Mouse (Mus musculus): ENCODE measurements around the gene Pcdh15. TPM values are rescaled to one million over a fixed set of nuclear protein-coding genes. Genes with fewer than 3 reads are reported as not detected.

The Pcdh15 gene
- polyA plus RNA-seq, 1 experiment from 2014 or later = 2.0 TPM

GRCm38 (mm10) chr10:74555326-74555725, 1456.2 kb downstream of the Pcdh15 start:
- no peak for ATAC-seq (ENCODE audit: insufficient read depth, low FRiP score)
- Histone ChIP-seq H3K4me1 (ENCODE audit: control insufficient read depth, insufficient read depth, low read length) (no peaks in the 10 kb centered on the region), H3K9me3 (replicated peaks; ENCODE audit: control insufficient read depth, low read length) (no peaks in the 10 kb centered on the region), H3K27me3 (ENCODE audit: control insufficient read depth, insufficient read depth, low read length) (no peaks in the 10 kb centered on the region), H3K4me3 (replicated peaks; ENCODE audit: low read length) (no peak overlapping the region), H3K4me2 (ENCODE audit: low read depth, low read length) (no peak overlapping the region), H3K27ac (ENCODE audit: low read length) (no peak overlapping the region), H3K36me3 (ENCODE audit: control insufficient read depth, insufficient read depth, low read length) (no peaks in the 10 kb centered on the region), H3K9ac (ENCODE audit: low read length) (no peak overlapping the region)
- WGBS = 68% methylated on average over 2 of the region's 2 CpGs

GRCm38 (mm10) chr10:74569603-74570002, 1470.5 kb downstream of the Pcdh15 start:
- no peak for ATAC-seq (ENCODE audit: insufficient read depth, low FRiP score)
- H3K4me2 ChIP-seq (ENCODE audit: low read depth, low read length) = no peak overlapping the region
- no peak overlapping the region for H3K9ac ChIP-seq (ENCODE audit: low read length)
- H3K9me3 ChIP-seq (replicated peaks; ENCODE audit: control insufficient read depth, low read length) = no peaks in the 10 kb centered on the region
- 63% methylated on average over 3 of the region's 3 CpGs for WGBS
- H3K27ac ChIP-seq (ENCODE audit: low read length) = no peak overlapping the region
- H3K4me3 ChIP-seq (replicated peaks; ENCODE audit: low read length) = no peak overlapping the region
- H3K27me3 ChIP-seq (ENCODE audit: control insufficient read depth, insufficient read depth, low read length) = no peaks in the 10 kb centered on the region
- no peaks in the 10 kb centered on the region for H3K36me3 ChIP-seq (ENCODE audit: control insufficient read depth, insufficient read depth, low read length)
- no peaks in the 10 kb centered on the region for H3K4me1 ChIP-seq (ENCODE audit: control insufficient read depth, insufficient read depth, low read length)

GRCm38 (mm10) chr10:74579924-74580323, 1480.8 kb downstream of the Pcdh15 start:
- no peak overlapping the region for H3K4me3 ChIP-seq (replicated peaks; ENCODE audit: low read length)
- no peaks in the 10 kb centered on the region for H3K4me1 ChIP-seq (ENCODE audit: control insufficient read depth, insufficient read depth, low read length)
- H3K4me2 ChIP-seq (ENCODE audit: low read depth, low read length) = no peak overlapping the region
- H3K36me3 ChIP-seq (ENCODE audit: control insufficient read depth, insufficient read depth, low read length) = no peaks in the 10 kb centered on the region
- no peak for ATAC-seq (ENCODE audit: insufficient read depth, low FRiP score)
- 83% methylated on average over 2 of the region's 2 CpGs for WGBS
- H3K27me3 ChIP-seq (ENCODE audit: control insufficient read depth, insufficient read depth, low read length) = no peaks in the 10 kb centered on the region
- no peaks in the 10 kb centered on the region for H3K9me3 ChIP-seq (replicated peaks; ENCODE audit: control insufficient read depth, low read length)
- H3K27ac ChIP-seq (ENCODE audit: low read length) = no peak overlapping the region
- H3K9ac ChIP-seq (ENCODE audit: low read length) = no peak overlapping the region

- Histone ChIP-seq H3K36me3 (ENCODE audit: control insufficient read depth, insufficient read depth, low read length) (no peaks in the 10 kb centered on the region), H3K4me2 (ENCODE audit: low read depth, low read length) (no peak overlapping the region), H3K9me3 (replicated peaks; ENCODE audit: control insufficient read depth, low read length) (no peaks in the 10 kb centered on the region), H3K27ac (ENCODE audit: low read length) (no peak overlapping the region), H3K4me1 (ENCODE audit: control insufficient read depth, insufficient read depth, low read length) (no peaks in the 10 kb centered on the region), H3K9ac (ENCODE audit: low read length) (no peak overlapping the region), H3K4me3 (replicated peaks; ENCODE audit: low read length) (no peak overlapping the region), H3K27me3 (ENCODE audit: control insufficient read depth, insufficient read depth, low read length) (no peaks in the 10 kb centered on the region)
- no peak for ATAC-seq (ENCODE audit: insufficient read depth, low FRiP score)
- WGBS = 53% methylated on average over 3 of the region's 3 CpGs
Observed at GRCm38 (mm10) chr10:74591799-74592198, 1492.7 kb downstream of the Pcdh15 start.

- ATAC-seq (ENCODE audit: insufficient read depth, low FRiP score) = no peak
- H3K9ac ChIP-seq (ENCODE audit: low read length) = no peak overlapping the region
- no peaks in the 10 kb centered on the region for H3K36me3 ChIP-seq (ENCODE audit: control insufficient read depth, insufficient read depth, low read length)
- H3K27ac ChIP-seq (ENCODE audit: low read length) = no peak overlapping the region
- no peak overlapping the region for H3K4me3 ChIP-seq (replicated peaks; ENCODE audit: low read length)
- H3K9me3 ChIP-seq (replicated peaks; ENCODE audit: control insufficient read depth, low read length) = no peaks in the 10 kb centered on the region
- H3K4me1 ChIP-seq (ENCODE audit: control insufficient read depth, insufficient read depth, low read length) = no peaks in the 10 kb centered on the region
- H3K27me3 ChIP-seq (ENCODE audit: control insufficient read depth, insufficient read depth, low read length) = no peaks in the 10 kb centered on the region
- 86% methylated on average over 2 of the region's 2 CpGs for WGBS
- no peak overlapping the region for H3K4me2 ChIP-seq (ENCODE audit: low read depth, low read length)
Observed at GRCm38 (mm10) chr10:74607683-74608082, 1508.5 kb downstream of the Pcdh15 start.

GRCm38 (mm10) chr10:74621837-74622236, 1522.7 kb downstream of the Pcdh15 start:
- 33% methylated on average over 2 of the region's 2 CpGs for WGBS

GRCm38 (mm10) chr10:74625715-74626114, 1526.6 kb downstream of the Pcdh15 start:
- ATAC-seq (ENCODE audit: insufficient read depth, low FRiP score) = no peak
- Histone ChIP-seq H3K4me1 (ENCODE audit: control insufficient read depth, insufficient read depth, low read length) (no peaks in the 10 kb centered on the region), H3K9me3 (replicated peaks; ENCODE audit: control insufficient read depth, low read length) (no peaks in the 10 kb centered on the region), H3K4me2 (ENCODE audit: low read depth, low read length) (no peak overlapping the region), H3K27me3 (ENCODE audit: control insufficient read depth, insufficient read depth, low read length) (no peaks in the 10 kb centered on the region), H3K27ac (ENCODE audit: low read length) (no peak overlapping the region), H3K36me3 (ENCODE audit: control insufficient read depth, insufficient read depth, low read length) (no peaks in the 10 kb centered on the region), H3K9ac (ENCODE audit: low read length) (no peak overlapping the region), H3K4me3 (replicated peaks; ENCODE audit: low read length) (no peak overlapping the region)
- WGBS = 55% methylated on average over 4 of the region's 4 CpGs

More at GRCm38 (mm10) chr10:74621837-74622236, 1522.7 kb downstream of the Pcdh15 start:
- Histone ChIP-seq H3K4me2 (ENCODE audit: low read depth, low read length) (no peak overlapping the region), H3K36me3 (ENCODE audit: control insufficient read depth, insufficient read depth, low read length) (no peaks in the 10 kb centered on the region), H3K4me3 (replicated peaks; ENCODE audit: low read length) (no peak overlapping the region), H3K9ac (ENCODE audit: low read length) (no peak overlapping the region), H3K27me3 (ENCODE audit: control insufficient read depth, insufficient read depth, low read length) (no peaks in the 10 kb centered on the region), H3K4me1 (ENCODE audit: control insufficient read depth, insufficient read depth, low read length) (no peaks in the 10 kb centered on the region), H3K27ac (ENCODE audit: low read length) (no peak overlapping the region), H3K9me3 (replicated peaks; ENCODE audit: control insufficient read depth, low read length) (no peaks in the 10 kb centered on the region)
- ATAC-seq (ENCODE audit: insufficient read depth, low FRiP score) = no peak

- WGBS = 51% methylated on average over 10 of the region's 10 CpGs
- Histone ChIP-seq H3K4me3 (replicated peaks; ENCODE audit: low read length) (no peak overlapping the region), H3K4me1 (ENCODE audit: control insufficient read depth, insufficient read depth, low read length) (no peaks in the 10 kb centered on the region), H3K27me3 (ENCODE audit: control insufficient read depth, insufficient read depth, low read length) (no peaks in the 10 kb centered on the region), H3K9ac (ENCODE audit: low read length) (no peak overlapping the region), H3K9me3 (replicated peaks; ENCODE audit: control insufficient read depth, low read length) (no peaks in the 10 kb centered on the region), H3K27ac (ENCODE audit: low read length) (no peak overlapping the region), H3K36me3 (ENCODE audit: control insufficient read depth, insufficient read depth, low read length) (no peaks in the 10 kb centered on the region), H3K4me2 (ENCODE audit: low read depth, low read length) (no peak overlapping the region)
- no peak for ATAC-seq (ENCODE audit: insufficient read depth, low FRiP score)
Observed at GRCm38 (mm10) chr10:74626596-74626995, 1527.5 kb downstream of the Pcdh15 start.

GRCm38 (mm10) chr10:74631314-74631713, 1532.2 kb downstream of the Pcdh15 start:
- Histone ChIP-seq H3K4me2 (ENCODE audit: low read depth, low read length) (no peak overlapping the region), H3K4me3 (replicated peaks; ENCODE audit: low read length) (no peak overlapping the region), H3K27ac (ENCODE audit: low read length) (no peak overlapping the region), H3K36me3 (ENCODE audit: control insufficient read depth, insufficient read depth, low read length) (no peaks in the 10 kb centered on the region), H3K27me3 (ENCODE audit: control insufficient read depth, insufficient read depth, low read length) (no peaks in the 10 kb centered on the region), H3K4me1 (ENCODE audit: control insufficient read depth, insufficient read depth, low read length) (no peaks in the 10 kb centered on the region), H3K9me3 (replicated peaks; ENCODE audit: control insufficient read depth, low read length) (no peaks in the 10 kb centered on the region), H3K9ac (ENCODE audit: low read length) (no peak overlapping the region)
- WGBS = 85% methylated on average over 9 of the region's 9 CpGs
- no peak for ATAC-seq (ENCODE audit: insufficient read depth, low FRiP score)

- H3K4me1 ChIP-seq (ENCODE audit: control insufficient read depth, insufficient read depth, low read length) = no peaks in the 10 kb centered on the region
- no peak overlapping the region for H3K4me3 ChIP-seq (replicated peaks; ENCODE audit: low read length)
- no peak overlapping the region for H3K27ac ChIP-seq (ENCODE audit: low read length)
- WGBS = 60% methylated on average over 4 of the region's 4 CpGs
- no peaks in the 10 kb centered on the region for H3K9me3 ChIP-seq (replicated peaks; ENCODE audit: control insufficient read depth, low read length)
- no peaks in the 10 kb centered on the region for H3K36me3 ChIP-seq (ENCODE audit: control insufficient read depth, insufficient read depth, low read length)
- H3K27me3 ChIP-seq (ENCODE audit: control insufficient read depth, insufficient read depth, low read length) = no peaks in the 10 kb centered on the region
- no peak overlapping the region for H3K4me2 ChIP-seq (ENCODE audit: low read depth, low read length)
- no peak overlapping the region for H3K9ac ChIP-seq (ENCODE audit: low read length)
- ATAC-seq (ENCODE audit: insufficient read depth, low FRiP score) = no peak
Observed at GRCm38 (mm10) chr10:74637040-74637439, 1537.9 kb downstream of the Pcdh15 start.

All from stomach, embryonic 16.5 days (tissue).